Mouse (Mus musculus): ENCODE data around the gene Ces3b.
"Not testable (repeated sequence)": the region's sequence is repeated elsewhere in the genome, so short reads cannot be mapped to it uniquely, and the experiment has no call there.

Gene Ces3b

DNA sequence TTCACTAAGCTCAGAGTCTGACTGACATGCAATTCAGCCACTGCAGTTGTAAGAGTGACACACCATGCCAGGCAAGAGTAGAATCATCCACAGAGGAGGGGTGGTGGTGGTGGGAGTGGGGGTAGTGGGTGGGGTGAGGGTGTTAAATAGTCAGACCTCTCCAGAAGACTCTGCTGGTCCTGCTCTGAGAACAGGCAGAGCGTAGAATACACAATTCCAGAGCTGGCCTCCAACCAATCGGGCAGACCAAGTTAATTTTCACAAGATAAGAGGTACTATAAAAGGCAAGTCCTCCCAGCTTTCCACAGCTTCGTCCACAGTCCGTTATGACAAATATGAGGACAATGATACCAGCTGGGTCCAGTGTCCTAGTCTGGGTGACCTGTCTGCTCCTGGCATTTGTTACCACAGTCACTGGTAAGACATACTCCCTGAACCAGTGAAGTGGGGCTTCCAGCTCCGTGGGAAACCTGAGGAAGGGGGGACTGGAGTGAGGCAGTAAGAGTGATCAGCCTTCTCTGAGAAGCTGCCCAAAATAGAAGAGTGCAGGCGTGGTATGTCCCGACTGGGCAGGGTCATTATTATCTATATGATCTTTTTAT lies at the start of gene Ces3b:
TSS of gene Ces3b (plus strand) at position 305 of the 602 bp plus-strand sequence.
- DNase-seq (ENCODE audit: low spot score) = no peak

DNA sequence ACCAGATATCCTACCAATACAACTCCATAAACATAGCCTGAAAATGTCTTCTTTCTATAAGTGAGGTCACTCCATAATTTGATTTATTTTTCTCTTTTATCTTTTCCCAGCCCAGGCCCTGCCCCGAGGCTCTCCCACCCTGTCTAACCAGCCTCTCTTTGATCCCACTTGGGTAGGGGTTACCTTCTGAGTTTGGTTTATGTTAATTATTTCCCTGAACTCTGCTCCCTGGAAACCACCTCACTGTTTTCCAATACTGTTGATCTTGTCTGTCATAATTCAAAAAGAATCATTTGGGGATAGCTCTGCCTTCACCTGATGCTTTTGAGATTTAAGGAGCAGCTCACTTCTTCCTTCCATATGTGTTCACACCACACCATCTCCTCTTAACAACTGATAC lies 40.0 kb upstream of the Ces3b start:
- no peak for DNase-seq (ENCODE audit: low spot score)

DNA sequence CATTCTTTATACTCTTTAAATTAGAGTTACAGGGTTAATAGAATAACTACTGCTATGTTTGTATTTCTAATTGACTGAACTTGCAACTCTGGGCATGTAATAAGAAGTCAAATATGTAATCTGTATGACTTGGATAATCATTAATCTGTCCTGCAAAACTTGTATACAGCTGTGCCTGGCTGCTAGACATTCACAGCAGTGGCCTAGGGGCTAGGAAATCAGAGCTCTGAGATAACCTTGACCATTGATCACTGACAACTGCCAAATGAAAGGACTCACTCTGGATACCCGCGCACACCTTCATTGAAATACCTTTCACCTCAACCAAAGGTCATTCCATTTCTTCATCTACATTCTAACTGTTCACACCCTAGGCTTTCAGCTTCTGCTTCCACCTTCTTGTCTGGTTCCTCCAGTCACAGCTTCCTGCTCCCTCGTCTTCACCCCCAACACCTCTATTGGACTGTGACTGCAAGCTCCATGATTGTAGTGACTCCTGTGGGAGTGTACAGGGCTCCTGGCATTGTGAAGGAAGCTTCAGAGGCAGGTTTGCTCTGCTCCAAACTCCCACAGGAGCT lies 37.6 kb upstream of the Ces3b start:
- no peak for DNase-seq (ENCODE audit: low spot score)

DNA sequence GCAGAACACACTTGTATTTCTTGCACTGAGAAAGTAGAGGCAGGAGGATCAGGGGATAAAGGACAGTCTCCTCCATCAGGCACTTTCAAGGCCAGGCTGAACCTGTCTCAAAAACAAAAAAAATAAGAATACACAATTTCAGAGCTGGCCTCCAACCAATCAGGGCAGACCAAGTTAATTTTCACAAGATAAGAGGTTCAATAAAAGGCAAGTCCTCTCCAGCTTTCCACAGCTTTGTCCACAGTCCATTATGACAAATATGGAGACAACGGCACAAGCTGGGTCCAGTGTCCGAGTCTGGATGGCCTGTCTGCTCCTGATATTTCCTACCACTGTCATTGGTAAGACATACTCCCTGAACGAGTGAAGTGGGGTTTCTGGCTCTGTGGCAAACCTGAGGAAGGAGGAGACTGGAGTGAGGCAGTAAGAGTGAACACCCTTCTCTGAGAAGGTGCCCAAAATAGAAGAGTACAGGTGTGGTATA lies 35.1 kb upstream of the Ces3b start, which contains the start of gene Ces3a:
TSS of gene Ces3a (plus strand) at position 231 of the 484 bp plus-strand sequence.
- no peak for DNase-seq (ENCODE audit: low spot score)

DNA sequence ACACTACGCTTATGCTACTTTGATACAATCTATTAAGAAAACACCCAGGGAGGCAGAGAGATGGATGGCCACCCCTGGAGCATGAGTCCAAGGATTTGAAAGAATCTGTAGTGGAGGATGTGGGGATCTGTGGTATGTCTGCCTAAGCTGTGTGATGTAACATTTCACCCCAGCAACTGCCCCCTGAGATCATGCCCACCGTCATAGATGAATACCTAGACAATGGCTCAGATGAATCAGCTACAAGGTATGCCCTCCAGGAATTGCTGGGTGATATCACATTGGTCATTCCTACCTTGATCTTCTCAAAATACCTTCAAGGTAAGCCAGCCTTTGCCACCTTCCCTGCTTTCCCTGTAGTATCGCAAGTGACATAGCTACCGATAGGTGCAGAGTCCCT lies 27.3 kb upstream of the Ces3b start:
- no peak for DNase-seq (ENCODE audit: low spot score)

DNA sequence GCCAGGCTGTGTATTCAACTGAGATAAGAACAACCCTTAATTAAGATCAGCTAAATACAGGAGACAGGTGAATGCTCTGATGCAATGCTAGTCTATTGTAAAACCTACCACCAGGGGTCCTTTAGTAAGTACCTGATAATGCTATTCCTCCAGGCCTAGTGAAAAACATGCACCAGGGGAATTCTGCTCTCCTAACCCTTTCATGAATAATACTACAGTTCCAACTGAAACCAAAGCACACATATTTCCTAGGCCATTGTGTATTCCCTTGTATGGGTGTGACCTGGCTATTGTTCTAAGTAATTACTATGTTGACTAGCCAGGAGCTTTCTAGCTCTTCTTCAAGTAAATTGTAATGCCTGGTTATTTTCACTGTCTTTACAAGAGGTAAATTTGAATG lies 23.5 kb upstream of the Ces3b start:
- no peak for DNase-seq (ENCODE audit: low spot score)

DNA sequence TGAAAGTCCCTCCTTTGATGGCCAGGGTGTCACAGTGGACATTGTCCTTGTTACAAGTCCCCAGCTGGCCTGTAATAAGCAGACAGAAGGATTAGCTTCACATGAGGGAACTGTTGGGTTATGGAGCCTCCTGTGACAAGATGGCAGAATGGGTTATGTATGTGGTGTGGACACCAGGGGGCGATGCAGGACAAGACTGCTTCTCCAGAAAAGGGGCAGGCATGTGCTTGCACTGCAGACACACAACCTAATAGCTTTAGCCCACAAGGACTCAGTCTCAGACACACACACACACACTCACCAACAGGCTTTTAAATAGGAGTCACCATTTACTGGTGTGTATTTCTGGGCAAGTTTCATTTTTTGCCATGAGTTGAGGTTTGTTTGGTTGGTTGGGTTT lies 16.8 kb upstream of the Ces3b start:
- DNase-seq (ENCODE audit: low spot score) = no peak

DNA sequence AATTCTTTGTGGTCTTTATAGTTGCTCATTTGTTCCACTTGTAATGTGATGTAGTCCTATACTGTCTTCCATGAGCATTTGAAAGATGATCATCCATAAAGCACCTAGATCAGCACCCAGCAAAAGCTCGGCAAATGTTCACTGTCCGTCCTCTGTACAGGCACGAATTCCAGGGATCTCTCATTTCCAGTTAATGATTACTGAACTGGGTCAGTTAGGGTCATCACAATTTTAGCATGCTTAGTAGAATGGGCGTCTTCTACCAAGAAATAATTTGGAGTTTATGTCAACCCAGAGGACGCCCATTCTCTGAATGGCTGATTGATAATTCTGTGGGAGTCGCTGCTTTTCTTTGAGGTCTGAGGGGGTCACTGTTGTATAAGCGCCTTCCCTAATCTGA lies 15.6 kb upstream of the Ces3b start:
- not testable (repeated sequence) for DNase-seq (ENCODE audit: low spot score)

DNA sequence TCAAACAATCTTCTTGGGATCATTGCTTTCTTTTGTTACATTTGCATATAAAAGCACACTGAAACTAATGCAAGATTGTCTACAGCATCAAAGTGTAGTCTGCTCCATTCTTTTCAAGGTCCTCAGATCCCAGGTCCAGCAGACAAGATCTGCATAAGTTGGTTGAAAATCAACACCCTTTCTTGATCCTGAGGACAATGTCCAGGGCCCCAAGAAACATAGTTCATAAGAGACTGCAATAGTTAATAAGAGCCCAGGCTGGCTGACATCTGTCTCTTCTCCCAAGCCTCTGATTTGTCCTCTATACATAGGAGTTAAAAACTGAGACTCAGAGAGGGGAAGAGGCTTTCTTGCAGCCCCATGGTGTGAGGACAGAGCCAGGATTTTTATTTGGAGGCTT lies 14.6 kb upstream of the Ces3b start:
- DNase-seq (ENCODE audit: low spot score) = no peak

DNA sequence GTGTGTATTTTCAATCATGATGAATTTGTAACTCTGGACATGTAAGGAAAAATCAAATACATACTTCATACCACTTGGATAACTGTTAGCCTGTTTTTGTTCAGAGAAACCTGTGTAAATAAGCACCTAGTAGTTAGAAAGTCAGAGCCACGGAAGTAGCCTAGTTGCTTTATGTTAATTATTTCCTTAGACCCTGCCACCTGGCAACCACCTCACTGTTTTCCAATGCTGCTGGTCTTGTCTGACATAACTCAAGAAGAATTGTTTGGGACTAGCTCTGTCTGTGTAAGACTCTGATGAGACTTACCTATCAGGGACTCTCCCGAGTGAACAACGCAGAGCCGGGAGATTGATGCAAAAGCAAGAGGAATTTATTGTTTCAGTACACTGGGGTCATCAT lies 7.0 kb upstream of the Ces3b start:
- DNase-seq (ENCODE audit: low spot score) = no peak

DNA sequence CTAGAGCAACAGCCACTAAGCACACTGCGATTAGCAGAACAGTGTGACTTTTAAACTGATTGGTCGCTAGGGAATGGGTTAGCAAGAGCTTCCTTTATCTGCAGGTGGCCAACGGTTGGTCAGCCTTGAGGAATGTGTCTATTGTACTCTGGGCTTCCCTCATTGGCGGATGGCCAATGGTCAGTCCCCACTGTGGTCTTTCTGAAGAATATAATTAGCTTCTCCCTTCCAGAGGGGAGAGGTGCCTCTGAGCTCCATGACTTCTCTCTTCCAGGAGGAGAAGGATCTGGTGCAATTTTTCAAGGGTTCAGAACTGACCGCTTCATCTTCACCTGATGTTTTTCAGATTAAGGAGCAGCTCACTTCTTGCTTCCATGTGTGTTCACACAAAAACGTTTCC lies 6.5 kb upstream of the Ces3b start:
- no peak for DNase-seq (ENCODE audit: low spot score)

DNA sequence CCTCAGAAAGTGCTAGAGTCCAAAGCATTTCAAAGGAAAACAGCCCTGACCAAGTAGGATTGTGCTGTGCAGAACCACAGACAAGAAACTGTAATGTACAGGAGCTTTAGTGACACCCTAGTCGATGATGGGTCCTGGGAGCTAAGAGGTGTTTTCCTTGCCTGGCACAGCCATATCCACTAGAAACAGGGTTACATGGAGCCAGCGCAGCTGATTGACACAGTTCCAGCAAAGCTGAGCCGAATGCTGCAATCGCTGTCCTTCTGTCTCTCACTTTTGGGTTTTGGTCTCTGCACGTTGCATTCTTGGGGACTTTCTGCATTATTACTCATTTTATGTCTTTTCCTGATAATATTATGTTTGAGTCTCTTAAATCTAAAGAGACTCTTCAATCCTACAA lies 5.0 kb upstream of the Ces3b start:
- DNase-seq (ENCODE audit: low spot score) = no peak

DNA sequence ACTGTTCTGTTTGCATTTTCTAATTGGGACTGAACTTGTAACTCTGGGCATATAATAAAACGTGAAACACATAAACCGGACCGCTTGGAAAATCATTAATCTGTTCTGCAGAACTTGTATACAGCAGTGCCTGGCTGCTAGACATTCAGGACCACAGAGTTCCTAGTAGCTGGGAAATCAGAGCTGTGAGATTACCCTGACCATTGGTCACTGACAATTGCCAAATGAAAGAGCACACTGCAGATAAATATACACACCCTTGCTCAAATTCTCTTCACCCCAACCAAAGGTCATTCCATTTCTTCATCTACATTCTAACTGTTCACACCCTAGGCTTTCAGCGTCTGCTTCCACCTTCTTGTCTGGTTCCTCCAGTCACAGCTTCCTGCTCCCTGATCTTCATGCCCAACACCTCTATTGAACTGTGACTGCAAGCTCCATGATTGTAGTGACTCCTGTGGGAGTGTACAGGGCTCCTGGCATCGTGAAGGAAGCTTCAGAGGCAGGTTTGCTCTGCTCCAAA lies 2.7 kb upstream of the Ces3b start:
- DNase-seq (ENCODE audit: low spot score) = no peak

DNA sequence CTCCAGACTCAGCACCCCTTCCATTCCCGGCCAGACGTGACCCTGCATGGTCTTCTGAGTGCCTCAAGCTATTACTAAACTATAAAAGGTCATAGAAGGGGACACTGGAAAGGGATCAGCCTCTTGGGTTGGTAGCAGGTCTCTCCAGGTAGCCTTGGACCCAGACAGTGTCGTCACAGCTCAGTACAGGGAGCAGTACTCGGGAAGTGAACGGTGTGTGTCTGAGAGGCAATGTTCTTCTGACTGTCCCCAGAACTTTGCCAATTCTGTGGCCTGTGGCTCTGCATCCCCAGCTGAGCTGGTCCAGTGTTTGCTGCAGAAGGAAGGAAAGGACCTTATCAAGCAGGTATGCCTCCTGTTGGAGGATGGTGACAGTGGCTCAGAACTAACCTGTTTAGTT lies 4.6 kb downstream of the Ces3b start:
- not testable (repeated sequence) for DNase-seq (ENCODE audit: low spot score)

DNA sequence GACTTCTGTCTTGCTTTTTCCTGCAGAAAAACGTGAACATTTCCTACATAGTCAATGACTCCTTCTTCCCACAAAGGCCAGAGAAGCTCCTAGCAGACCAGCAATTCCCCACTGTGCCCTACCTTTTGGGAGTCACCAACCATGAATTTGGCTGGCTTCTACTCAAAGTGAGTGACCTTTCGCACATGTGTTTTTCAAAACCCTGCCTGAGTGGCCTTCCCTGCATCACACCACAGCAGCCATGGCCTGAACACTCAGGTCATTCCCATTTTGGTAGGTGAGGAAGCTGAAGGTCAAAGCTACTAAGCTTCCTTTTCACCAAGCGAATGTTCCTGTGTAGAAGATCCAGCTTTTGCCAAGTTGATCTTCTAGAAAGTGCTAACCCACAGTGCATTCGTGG lies 5.0 kb downstream of the Ces3b start:
- DNase-seq (ENCODE audit: low spot score) = no peak

DNA sequence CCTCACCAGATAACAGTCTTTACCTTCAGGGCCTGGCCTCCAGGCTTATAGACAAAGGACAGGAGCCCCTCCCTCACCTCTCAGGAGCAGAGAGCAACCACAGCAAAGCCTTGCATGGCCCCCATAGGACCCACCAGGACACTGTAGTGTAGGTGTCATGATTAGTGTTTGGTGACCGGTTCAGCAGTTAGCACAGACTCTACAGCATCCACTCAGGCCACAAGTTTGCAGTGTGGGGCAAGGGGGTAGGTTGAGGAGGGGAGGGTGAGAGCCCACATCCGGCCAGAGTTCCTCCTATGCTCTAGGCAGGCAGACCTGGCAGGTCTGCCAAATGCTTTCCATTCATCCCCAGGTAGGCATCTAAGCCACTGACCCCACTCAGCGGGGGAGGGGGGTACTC lies 10.4 kb downstream of the Ces3b start:
- no peak for DNase-seq (ENCODE audit: low spot score)

DNA sequence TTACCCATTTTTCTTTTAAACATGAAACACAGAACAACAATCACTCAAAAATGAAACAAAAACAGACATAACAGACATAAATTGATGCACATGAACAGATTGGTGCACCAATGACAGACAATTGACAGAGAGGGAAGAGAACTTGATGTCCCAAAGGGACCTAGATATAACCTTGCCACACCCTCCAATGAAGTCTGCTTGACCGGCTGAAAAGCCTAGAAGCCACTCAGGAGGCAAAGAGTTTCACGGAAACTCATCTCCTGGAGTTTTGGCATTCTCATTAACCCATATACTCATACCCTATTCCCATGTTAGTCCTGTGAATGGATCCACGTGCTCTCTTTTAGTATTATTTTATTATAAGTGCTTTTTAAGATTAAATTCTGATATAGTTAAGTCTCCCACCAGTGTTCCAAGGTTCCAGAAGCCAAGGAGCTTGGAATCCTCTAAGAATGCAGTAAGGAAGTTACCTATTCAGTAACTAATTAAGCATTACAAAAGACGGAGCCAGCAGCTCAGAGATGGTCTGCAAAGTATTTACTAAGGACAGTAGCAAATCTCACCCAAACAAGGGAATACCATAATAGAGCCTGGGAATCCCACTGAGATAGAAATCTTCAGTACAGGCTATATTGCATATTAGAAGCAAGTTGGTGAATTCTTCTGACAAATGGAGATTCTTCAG lies 18.7 kb downstream of the Ces3b start:
- DNase-seq (ENCODE audit: low spot score) = not testable (repeated sequence)

DNA sequence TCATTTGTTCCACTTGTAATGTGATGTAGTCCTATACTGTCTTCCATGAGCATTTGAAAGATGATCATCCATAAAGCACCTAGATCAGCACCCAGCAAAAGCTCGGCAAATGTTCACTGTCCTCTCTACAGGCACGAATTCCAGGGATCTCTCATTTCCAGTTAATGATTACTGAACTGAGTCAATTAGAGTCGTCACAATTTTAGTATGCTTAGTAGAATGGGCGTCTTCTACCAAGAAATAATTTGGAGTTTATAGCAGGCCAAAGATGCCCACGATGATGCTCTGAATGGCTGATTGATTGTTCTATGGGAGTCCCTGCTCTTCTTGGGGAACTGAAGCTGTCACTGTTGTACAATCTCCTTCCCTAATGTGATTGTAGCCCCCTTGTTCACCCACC lies 20.1 kb downstream of the Ces3b start:
- DNase-seq (ENCODE audit: low spot score) = not testable (repeated sequence)

DNA sequence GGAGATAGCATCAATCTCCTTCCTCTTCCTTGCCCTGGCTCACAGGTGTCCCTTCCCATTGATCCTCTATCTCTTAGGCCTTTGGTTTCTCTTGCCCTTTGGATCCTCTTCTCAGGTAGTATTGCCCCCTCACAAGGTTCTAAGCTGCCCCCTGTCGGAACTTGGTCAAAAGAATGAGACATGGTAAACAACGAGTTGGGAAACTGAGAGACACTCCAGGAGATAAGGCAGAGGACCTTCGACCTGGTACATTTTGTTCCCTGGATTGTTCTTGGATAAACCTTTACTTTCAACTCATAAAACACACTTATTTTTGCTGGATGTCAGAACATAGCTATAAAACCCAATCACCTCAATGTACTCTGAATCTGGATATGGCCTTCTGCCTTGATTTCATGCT lies 20.7 kb downstream of the Ces3b start:
- DNase-seq (ENCODE audit: low spot score) = no peak

DNA sequence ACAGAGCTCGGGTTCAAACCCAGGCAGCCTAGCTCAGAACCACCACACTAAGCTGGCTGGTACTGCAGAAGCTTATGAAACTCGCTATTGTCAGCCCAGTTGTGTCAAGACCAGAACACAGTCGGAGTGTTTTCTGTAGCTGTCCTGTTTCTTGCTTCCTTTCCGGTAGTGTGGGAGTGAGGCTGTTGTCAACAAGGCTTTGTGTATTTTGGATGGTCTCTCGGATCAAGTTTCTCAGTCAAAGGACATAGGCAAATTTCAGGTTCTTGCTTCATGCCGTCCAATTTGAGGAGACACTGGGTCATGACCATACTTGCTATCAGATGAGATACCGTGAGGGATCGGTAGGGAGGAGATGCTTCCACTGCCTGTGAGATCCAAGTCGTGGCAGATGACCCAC lies 46.3 kb downstream of the Ces3b start:
- DNase-seq (ENCODE audit: low spot score) = no peak

DNA sequence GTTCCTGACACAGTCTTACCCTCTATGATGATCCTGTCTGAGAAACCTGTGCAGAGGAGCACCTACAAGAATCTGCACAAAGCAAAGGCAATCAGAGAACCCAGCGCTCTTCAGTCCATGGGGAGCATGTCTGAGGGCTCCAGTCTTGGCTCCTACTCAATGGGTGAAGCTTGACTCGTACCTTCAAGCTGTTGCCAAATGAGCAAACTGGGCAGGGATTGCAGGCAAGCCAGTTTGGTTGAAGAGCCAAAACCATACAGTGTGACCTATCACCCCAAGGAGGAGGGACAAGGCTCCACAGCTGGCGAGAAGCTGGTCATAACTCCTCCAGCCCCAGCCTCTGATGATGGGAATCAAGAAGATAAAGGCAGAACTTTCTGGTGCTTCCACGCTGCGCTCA lies 48.0 kb downstream of the Ces3b start, which contains the start of gene Ces4a:
TSS of gene Ces4a (plus strand) at position 292 of the 400 bp plus-strand sequence.
- no peak for DNase-seq (ENCODE audit: low spot score)

DNA sequence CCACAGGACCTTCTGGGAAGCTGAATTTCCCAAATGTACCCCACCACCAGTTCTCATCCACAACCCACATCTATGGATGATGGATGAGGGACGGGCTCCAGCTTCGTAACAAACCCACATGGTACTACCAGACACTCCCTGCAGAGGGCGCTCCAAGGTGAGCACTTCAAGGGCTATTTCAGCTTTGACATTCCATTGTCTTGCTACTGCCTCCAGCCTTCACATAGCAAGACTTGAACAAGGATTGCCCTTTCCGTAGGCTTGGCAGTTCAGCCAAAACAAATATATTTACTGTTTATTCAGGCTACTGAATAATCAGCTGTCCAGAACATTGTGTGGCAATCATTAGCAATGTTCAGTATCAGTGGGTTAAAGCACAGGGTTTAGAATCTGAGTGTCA lies 54.9 kb downstream of the Ces3b start:
- peak; percentile 72 for DNase-seq (ENCODE audit: low spot score)

DNA sequence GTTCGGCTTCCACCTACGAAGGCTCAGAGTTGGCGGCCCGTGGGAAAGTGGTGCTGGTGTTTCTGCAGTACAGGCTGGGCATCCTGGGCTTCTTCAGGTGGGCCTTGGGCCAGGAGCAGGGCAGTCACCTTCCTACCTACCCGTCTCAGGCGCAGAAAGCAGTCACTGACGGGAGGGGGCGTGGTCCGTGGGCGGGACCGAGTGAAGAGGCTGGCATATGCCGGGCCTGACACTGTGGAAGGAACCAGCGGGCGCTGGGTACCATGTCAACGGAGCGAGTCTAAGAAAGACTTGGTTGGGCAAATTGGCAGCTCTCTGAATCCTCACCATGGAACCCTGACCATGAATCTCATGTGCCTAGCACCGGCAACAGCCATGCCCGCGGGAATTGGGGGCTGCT lies 58.8 kb downstream of the Ces3b start:
- no peak for DNase-seq (ENCODE audit: low spot score)
